Mouse (Mus musculus) T-helper 2 cell (primary cell): ENCODE results near the gene C330021F23Rik.
"Not testable (repeated sequence)": the region's sequence is repeated elsewhere in the genome, so short reads cannot be mapped to it uniquely, and the experiment has no call there.

ENCODE experiments used
- in situ Hi-C: fragments of 300-600 bp; cut with MboI, MseI; formaldehyde crosslinking; loops from one replicate; pipeline ENCODE4 v1.15.1; 2025; ENCODE audit warnings: high pct_unique_total_duplicates

The C330021F23Rik gene

DNA sequence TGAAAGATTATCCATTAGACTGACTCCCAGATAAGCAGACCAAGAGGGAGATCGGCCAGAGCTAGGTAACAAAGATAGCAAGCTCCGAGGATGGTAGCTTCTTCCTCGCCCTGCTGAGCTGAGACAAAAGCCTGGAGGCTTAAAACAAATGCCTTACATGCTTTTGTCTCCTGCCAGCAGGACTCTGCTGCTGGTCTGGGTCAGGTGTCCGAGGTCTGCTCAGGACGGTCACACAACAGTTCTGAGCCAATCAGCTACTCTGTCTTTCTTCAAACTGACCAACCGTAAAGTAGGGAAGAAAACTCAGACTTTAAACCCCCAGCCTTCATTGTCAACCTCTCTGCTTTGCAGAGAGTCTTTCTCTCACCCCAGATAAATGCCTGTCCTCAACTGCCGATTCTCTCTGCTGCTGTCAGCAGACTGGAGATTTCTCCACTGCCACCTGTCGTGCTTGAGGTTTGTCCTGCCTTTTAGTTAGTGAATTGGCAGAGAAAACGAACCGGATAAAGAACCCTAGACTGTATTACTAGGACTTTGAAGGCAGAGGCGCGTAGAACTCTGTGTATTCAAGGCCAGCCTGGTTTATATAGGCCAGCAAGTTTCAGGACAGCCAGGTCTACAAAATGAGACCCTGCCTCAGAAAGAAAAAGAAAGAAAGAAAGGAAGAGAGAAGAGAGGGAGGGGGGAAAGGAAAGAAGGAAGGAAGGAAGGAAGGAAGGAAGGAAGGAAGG lies at the start of gene C330021F23Rik:
Gene C330021F23Rik, plus strand, starts transcription at position 350 of the 731 bp plus-strand sequence.
- in situ Hi-C loops: no loop called here

DNA sequence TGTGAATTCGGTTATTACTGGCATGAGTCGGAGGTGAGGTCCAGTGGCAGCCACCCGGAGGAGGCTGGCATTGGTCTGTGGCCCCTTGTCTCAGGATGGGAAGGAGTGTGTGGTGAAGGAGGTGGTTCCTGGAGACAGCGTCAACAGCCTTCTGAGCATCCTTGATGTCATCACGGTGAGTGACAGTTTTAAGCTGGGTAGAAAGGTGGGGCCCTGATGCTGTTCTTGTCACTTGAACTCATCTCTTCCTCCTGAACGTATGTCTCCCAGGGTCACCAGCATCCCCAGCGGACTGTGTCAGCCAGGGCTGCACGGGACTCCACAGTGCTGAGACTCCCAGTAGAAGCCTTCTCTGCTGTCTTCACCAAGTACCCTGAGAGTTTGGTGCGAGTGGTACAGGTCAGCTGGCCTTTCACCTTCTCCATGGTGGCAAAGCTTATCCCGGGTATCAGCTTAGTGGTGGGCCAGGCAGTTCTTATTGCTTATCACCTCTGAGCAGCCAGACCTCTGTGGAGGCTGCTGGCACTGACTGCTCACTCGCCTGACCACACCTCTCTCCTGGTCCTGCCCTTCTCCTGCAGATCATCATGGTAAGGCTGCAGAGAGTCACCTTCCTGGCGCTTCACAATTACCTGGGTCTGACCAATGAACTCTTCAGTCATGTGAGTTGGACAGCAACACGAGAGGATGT lies 45.6 kb upstream of the C330021F23Rik start:
- in situ Hi-C loops: no loop called here

DNA sequence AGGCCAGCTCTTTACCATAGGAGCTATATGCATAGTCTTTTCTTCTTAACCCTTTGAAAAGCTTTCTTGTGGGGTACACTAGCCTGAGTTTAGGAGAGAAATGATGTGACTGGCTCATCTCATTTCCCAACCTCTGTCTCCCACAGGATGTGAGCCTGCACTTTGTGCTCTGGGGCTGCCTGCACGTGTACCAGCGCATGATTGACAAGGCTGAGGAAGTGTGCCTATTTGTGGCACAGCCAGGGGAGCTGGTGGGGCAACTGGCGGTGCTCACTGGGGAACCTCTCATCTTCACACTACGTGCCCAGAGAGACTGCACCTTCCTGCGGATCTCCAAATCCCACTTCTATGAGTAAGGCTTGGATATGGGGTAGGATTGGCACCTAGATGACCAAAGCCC lies 37.0 kb upstream of the C330021F23Rik start:
- in situ Hi-C loops: no loop called here

DNA sequence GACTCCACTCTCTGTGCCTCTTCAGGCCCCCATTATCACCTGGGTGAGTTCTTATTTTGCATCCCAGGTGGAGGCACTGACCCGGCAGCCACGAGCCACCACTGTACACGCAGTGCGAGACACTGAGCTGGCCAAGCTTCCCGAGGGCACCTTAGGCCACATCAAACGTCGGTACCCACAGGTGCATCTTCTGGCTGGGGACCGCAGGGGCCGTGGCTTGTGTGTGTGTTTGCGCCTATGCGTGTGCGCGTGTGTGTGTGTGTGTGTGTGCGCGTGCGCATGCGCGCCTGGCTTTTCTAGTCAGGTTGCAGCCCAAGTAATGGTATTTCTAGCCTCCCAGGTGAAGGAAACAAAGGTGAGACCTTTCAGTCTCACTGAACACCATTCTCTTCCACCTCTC lies 35.9 kb upstream of the C330021F23Rik start:
- in situ Hi-C loops: no loop called here

DNA sequence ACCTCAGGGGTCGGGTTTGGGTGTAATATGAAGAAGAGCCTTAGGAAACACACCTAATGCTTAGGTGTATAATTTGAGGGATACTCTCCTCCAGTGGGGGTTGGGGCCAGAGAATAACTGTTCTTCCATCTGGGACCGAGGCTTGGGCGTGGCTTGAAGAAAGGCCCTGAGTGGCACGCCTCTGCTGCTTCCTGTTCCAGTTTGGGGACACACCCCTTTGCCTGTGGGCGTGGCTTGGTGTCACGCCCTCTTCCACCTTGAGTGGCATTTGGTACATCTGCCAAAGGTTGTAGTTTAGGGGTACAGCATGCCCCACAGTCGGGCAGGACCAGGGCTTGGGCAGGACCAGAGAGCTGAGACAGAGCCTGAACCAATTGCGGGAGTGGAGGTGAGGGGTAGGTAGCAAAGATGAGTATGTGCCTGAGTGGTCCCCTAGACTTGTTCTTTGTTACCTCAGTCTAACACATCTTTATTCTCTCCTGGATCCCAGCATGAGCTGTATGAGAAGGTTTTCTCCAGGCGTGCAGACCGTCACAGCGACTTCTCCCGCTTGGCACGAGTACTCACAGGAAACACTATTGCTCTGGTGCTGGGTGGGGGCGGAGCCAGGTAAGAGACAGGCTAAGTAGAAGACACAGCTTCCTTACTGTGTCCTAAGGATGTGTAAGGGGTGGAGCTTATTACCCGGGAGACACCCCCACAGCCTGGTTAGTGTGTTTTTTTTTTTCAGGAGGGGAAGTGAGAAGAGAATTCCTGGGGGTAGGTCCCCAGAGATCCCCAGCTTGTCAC lies 31.5 kb upstream of the C330021F23Rik start:
- in situ Hi-C loops: no loop called here

DNA sequence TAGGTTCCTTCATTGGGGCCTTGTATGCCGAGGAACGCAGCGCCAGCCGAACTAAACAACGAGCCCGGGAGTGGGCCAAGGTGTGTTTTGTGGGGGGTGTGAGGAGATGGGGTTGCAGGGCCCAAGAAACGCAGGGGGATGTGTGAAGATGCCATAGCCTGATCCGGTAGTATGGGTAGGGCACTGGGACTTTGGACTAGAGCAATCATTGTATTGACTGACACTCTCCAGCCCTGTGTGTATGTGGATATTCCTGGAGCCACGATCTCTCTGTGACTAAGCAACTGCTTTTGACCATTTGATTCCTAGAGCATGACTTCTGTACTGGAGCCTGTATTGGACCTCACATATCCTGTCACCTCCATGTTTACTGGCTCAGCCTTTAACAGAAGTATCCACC lies 30.9 kb upstream of the C330021F23Rik start:
- in situ Hi-C loops: no loop called here

DNA sequence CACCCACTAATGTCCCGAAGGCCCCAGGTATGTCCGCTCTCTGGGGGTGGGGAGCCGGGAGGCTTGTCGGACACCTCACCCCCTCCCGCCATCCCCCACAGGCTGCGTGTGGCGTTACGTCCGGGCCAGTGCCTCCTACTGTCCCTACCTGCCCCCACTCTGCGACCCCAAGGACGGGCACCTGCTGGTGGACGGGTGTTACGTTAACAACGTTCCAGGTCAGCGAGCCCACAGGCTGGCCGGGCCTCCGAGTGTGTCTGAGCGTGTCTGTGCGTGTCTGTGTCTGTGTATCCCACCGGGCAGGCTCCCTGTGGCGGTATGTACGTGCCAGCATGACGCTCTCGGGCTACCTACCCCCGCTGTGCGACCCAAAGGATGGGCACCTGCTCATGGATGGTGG lies 30.1 kb upstream of the C330021F23Rik start:
- in situ Hi-C loops: no loop called here

DNA sequence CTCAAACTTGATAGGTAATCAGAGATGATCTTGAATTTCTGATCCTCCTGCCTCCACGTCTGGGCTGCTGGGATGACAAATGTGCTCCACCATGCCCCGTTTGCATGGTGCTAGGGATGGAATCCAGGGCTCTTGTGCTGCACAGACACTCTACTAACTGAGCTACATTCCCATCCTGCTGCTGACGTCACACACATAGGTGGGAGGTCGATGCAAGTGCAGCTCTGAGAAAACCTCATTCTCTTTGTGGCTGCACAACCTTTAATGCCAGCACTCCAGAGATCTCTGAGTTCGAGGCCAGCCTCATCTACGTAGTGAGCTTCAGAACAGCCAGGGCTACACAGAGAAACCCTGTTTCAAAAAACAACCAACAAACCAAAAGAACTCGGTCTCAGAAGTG lies 28.6 kb upstream of the C330021F23Rik start:
- in situ Hi-C loops: no loop called here

DNA sequence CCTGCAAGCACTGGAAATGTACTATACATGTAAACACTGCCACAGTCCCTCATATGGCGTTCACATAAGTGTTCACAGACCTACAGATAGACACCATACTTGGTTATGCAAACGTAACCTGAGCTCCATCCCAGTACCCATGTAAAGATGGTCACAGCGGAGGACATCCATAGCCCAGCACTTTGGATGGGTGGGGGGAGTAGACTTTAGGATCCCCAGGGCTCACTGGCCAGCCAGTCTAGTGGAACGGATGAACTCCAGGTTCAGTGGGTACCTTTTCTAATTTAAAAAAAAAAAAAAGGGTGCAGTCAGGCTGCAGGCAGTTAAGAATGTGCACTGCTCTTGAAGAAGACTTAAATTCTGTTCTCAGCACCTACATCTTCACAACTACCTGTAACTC lies 27.7 kb upstream of the C330021F23Rik start:
- in situ Hi-C loops: no loop called here

DNA sequence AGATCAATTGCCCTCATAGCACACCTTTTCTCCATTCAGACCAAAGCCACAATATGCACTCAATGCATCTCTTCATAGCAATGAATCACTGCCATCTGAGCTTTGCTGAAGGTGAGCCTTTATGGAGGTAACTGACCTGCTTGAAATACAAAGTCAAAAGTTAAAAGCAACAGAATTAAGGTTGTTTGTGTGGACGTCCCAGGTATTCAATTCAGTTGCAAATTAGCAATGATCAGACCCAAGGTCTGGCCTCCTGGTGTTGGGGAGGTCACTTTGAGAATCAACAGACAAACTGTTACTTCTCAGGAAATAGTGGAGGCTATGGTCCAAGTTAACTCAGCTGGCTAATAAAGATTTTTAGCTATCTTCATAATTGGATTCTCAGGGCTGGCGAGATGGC lies 21.3 kb upstream of the C330021F23Rik start:
- in situ Hi-C loops: no loop called here

DNA sequence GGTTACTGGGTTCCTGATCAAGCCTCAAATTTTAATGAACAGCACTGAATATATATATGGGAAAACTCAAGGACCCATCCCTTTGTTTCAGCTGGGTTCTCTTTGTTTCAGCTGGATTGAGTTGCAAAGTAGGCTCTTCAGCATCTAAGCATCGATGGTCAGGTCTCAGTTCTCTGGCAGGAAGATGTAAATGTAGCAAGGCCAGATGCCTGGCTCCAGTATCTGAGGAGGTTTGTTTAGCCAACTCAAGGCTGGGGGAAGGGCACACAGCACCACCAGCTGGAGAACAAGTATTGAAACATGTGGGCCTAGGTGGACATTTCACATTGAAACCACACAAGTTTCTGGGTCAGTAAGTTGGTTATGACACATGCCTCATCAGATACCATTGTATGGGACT lies 15.6 kb upstream of the C330021F23Rik start:
- in situ Hi-C loops: no loop called here

DNA sequence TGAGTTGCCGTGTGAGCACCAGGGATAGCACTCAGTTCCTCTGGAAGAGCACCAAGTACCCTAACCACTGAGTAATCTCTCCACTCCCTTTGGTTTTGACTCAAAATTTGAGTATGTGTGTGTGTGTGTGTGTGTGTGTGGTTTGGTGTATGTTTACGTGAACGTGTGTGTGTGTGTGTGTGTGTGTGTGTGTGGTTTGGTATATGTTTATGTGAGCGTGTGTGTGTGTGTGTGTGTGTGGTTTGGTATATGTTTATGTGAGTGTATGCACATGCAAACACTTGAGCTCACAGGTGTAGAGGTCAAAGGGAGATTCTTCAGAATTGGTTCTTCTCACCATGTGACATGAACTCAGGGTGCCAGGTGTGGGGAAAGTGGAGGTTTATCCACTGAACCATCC lies 11.7 kb upstream of the C330021F23Rik start:
- in situ Hi-C loops: no loop called here

DNA sequence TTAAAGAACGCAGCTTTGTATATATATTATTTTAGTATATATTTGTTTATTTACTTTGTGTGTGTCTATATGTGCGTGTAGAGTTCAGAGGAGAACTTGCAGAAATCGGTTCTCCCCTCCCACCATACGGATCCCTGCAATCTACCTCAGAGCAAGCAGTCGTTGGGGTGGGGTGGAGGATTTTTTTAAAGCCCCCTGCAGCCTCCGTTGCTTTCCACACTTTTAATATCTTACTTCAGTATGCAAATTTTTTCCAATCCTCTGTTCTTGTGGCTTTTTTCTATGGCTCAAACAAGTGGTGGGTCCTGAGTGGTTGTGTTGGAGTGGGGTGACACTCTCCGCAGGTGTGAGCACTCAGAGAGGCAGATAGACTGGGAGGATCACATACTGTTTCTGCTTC lies 588 bp downstream of the C330021F23Rik start:
- in situ Hi-C loops: no loop called here

DNA sequence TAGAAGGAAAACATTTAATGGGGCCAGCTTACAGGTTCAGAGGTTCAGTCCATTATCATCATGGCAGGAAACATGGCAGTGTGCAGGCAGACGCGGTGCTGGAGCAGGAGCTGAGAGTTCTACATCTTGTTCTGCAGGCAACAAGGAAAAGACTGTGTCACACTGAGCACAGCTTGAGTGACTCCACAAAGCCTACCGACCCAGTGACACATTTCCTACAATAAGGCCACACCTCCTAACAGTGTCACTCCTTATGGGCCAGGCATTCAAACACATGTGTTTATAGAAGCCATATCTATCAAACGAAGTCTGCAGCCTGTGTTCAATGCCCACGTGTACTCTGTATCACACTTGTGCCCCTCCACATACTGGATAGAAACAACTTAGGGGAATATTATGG lies 2.0 kb downstream of the C330021F23Rik start:
- in situ Hi-C loops: no loop called here

DNA sequence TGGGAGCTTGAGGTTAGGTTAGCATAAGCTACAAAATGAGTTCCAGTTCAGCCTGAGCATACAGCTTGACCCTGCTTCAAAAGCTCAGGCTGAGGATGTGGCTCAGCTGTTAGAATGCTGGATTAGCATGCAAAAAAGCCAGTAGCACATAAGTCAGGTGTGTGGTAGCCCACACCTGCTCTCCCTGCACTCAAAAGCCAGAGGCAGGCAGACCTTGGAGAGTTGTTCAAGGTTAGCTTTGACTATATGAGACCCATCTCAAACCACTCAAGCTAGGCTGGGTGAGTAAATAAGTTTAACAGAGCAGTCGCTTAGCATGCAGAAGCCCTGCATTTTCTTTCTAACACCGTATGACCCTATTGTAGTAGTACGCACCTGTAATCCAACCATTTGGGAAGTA lies 6.8 kb downstream of the C330021F23Rik start:
- in situ Hi-C loops: no loop called here

DNA sequence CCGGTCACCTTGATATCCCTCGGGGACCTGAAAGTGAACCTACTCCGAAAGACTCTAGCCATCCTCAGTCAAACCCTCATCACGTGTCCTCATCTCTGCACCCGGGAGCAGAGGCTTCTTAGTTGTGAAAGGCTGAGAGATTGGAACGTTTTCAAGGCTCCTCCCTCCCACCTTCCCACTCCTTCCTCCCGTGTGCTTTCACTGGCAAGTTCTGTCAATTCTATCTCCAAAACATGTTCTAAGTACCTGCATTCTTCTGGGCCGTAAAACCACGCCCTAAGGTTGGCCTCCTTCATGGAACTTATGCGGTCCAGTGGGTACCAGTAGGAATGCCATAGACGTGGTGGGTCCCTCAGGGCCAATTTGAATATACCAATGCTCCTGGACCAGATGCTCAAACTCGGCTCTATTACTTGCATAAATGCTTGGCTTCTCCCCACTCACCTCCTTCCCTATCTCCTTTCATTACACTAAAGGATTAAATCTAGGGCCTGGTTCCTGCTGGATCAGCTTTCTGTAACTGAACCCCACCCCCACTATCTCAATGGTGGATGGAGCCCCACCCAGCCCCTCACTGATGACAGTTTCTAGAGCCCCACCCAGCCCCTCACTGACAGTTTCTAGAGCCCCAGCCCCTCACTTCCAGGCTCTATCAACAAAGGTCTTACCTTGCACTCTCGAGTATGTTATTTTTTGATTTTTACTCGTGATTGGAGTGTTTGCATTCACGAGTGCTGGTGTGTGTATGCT lies 8.6 kb downstream of the C330021F23Rik start:
- in situ Hi-C loops: no loop called here

DNA sequence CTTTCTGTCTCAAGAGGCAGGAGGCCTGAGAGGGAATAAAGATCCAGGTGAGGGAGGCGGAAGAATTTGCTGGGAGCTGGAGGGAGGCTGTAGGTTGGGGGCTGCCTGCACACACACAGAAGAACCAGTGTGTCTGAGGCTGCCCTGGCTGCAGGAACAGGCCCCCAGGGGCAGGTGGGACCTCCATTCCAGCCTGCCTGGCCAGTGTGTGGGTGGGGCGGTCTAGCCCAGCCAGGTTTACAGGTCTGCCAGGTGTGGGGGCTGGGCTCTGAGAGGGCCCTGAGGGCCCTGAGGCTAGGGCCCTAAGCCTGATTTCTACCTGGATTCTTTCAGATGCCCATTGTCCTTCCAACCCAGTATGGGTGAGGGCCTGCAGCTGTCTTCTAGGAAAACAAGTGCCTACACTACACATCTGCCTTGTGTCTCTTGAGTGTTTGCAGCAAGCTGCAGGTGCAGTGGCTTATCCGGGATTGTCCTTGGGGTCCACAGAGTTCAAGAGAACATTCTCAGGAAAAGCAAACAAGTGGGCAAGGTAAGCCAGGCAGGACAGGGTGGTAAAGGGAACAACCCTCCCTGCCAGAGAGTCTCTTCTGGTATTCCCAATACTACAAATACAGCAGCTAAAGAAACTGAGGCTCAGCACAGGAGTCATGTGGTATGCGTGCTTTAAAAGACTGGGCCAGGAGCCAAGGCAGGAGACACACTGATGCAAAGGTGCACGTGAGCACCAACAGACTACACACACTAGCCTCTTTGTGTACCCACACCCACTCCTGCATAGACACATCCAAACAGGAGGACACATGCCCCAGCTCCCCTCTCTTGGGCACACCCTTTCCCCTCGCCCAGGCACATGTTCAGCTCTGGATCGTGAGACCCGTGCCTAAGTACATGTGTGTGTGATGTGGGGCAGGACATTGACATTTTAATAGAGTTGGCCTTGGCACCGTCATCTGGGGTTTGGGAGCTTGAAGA lies 11.9 kb downstream of the C330021F23Rik start:
- in situ Hi-C loops: no loop called here

DNA sequence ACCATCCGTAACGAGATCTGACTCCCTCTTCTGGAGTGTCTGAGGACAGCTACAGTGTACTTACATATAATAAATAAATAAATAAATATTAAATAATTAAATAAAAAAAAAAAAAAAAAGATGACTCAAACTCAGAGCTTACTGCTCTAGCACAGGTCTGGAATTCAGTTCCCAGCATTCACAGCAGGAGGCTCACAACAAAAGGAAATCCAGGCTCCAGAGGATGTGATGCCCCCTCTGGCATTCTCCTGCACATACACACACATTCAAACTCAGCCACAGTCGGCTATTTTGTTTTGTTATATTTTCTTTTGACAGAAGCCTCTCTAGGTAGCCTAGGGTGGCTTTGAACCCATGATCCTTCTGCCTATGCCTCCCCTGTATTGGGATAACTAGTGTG lies 14.2 kb downstream of the C330021F23Rik start:
- in situ Hi-C loops: not testable (repeated sequence)

DNA sequence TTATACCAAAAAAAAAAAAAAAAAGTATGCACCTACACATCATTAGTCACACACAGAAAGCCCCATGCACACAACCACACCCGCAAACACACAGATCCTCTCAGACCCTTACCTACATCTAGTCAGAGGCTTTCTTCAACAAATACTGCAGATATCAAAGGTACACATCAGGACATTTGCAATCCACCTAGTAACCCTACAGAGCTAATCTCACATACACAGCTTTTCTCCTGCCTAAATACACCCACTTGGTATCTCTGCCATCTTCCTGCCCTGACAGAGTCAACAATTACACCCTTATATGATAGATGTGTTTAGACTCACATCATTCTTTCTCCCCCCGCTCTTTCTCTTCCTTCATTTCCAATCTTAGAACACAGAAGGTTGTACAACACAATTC lies 18.7 kb downstream of the C330021F23Rik start:
- in situ Hi-C loops: no loop called here

DNA sequence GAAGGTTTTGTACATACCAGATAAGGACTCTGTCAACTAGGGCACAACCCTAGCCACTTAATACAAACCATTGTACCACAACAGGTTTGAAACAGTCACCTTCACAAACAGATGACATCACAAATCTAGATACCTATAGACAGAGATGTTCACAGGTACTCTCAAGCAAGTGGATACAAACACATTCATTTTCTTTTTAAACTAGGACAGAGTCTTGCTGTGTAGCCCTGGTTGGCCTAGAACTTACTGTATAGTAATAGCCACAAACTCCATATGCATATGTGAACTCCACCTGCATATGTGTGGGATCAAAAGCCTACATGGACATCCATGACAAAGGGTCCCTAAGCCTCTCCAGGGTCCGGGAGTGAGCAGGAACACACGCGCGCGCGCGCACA lies 19.2 kb downstream of the C330021F23Rik start, which contains the start of gene Camsap3:
Gene Camsap3, plus strand, starts transcription at position 301 of the 398 bp plus-strand sequence.
- in situ Hi-C loops: no loop called here
